ENCODE assay signal across 8 mouse cellular contexts in genomic region chr8:74994540-74994939, GRCm38 (mm10). TPM values are rescaled to one million over a fixed set of nuclear protein-coding genes. Genes with fewer than 3 reads are reported as not detected.
DNase-seq lines count a peak whose midpoint lies in the region; ATAC-seq and TF ChIP-seq lines count a peak whose summit lies in the region.

No protein-coding gene starts in this region.

- peak overlapping the region; percentile 66 for H3K4me2 ChIP-seq in hindbrain, embryonic 13.5 days
- peak overlapping the region; percentile 72 for H3K4me2 ChIP-seq in liver, postnatal 0 days (ENCODE audit: low read depth, low read length)
- peak overlapping the region; percentile 73 for H3K4me2 ChIP-seq in stomach, postnatal 0 days (replicated peaks; ENCODE audit: low read depth)

- WGBS in hindbrain, embryonic 13.5 days: 6% methylated on average over 7 of the region's 7 CpGs
- 5% methylated on average over 7 of the region's 7 CpGs for WGBS in liver, postnatal 0 days (ENCODE audit: insufficient replicate concordance)
- WGBS in stomach, postnatal 0 days: 3% methylated on average over 7 of the region's 7 CpGs

- H3K27me3 ChIP-seq in megakaryocyte, embryonic 14.5 days (replicated peaks): peaks cover 5% of the 10 kb centered on the region
- H3K27me3 ChIP-seq in hindbrain, embryonic 13.5 days: 0 out of 2 replicates have a peak, but pooled peaks cover 5% of the 10 kb centered on the region
- no peaks in the 10 kb centered on the region for H3K27me3 ChIP-seq in liver, postnatal 0 days (ENCODE audit: insufficient read depth, low read length)
- H3K27me3 ChIP-seq in stomach, postnatal 0 days (ENCODE audit: control insufficient read depth, insufficient read depth, low read length): no peaks in the 10 kb centered on the region

- TF ChIP-seq CTCF in liver, postnatal 0 days (IDR thresholded peaks at IDR 0.05; ENCODE audit: low read depth): no peak
- TF ChIP-seq CTCF in stomach, postnatal 0 days (IDR thresholded peaks at IDR 0.05; ENCODE audit: low read depth): no peak

- H3K9me3 ChIP-seq in megakaryocyte, embryonic 14.5 days: no peaks in the 10 kb centered on the region
- H3K9me3 ChIP-seq in hindbrain, embryonic 13.5 days: no peaks in the 10 kb centered on the region
- H3K9me3 ChIP-seq in liver, postnatal 0 days (ENCODE audit: low read length): no peaks in the 10 kb centered on the region
- no peaks in the 10 kb centered on the region for H3K9me3 ChIP-seq in stomach, postnatal 0 days (ENCODE audit: control insufficient read depth, low read length)

- peak overlapping the region; percentile 96 for H3K9ac ChIP-seq in hindbrain, embryonic 13.5 days
- peak overlapping the region; percentile 97 for H3K9ac ChIP-seq in liver, postnatal 0 days (replicated peaks)
- no peak overlapping the region for H3K9ac ChIP-seq in stomach, postnatal 0 days (ENCODE audit: low read length)

- no peak for TF ChIP-seq EP300 in liver, postnatal 0 days (IDR thresholded peaks at IDR 0.05; ENCODE audit: low read depth)
- TF ChIP-seq EP300 in stomach, postnatal 0 days (optimal IDR thresholded peaks at IDR 0.05): no peak

- peak overlapping the region; percentile 97; the same call in 1 of the 2 replicates for H3K27ac ChIP-seq in hindbrain, embryonic 13.5 days
- no peak overlapping the region for H3K27ac ChIP-seq in liver, postnatal 0 days (ENCODE audit: low read depth)
- no peak overlapping the region for H3K27ac ChIP-seq in stomach, postnatal 0 days (replicated peaks)

- peaks cover 11% of the 10 kb centered on the region for H3K4me1 ChIP-seq in megakaryocyte, embryonic 14.5 days
- H3K4me1 ChIP-seq in hindbrain, embryonic 13.5 days (replicated peaks): peaks cover 12% of the 10 kb centered on the region
- peaks cover 8% of the 10 kb centered on the region for H3K4me1 ChIP-seq in liver, postnatal 0 days (ENCODE audit: insufficient read depth)
- no peaks in the 10 kb centered on the region for H3K4me1 ChIP-seq in stomach, postnatal 0 days (replicated peaks; ENCODE audit: control insufficient read depth, insufficient read depth)

- H3K4me3 ChIP-seq in megakaryocyte, embryonic 14.5 days (replicated peaks): peak overlapping the region; percentile 94
- peak overlapping the region; percentile 86 for H3K4me3 ChIP-seq in hindbrain, embryonic 13.5 days
- peak overlapping the region; percentile 83 for H3K4me3 ChIP-seq in liver, postnatal 0 days (ENCODE audit: low read depth, low read length)
- peak overlapping the region; percentile 91 for H3K4me3 ChIP-seq in stomach, postnatal 0 days (ENCODE audit: low read depth, low read length)

- no peak for ATAC-seq in megakaryocyte, adult 5-6 weeks (ENCODE audit: poor library complexity, severe bottlenecking)
- no peak for ATAC-seq in hindbrain, embryonic 13.5 days (ENCODE audit: low FRiP score)
- ATAC-seq in liver, postnatal 0 days: no peak
- ATAC-seq in stomach, postnatal 0 days (ENCODE audit: low FRiP score, low TSS enrichment): no peak
- ATAC-seq in frontal cortex, adult (ENCODE audit: low TSS enrichment): no peak

- peak; percentile 53 for DNase-seq in embryo, embryonic 10 days (ENCODE audit: low spot score)
- DNase-seq in liver, postnatal 0 days: no peak
- peak; percentile 17 for DNase-seq in stomach, postnatal 0 days (ENCODE audit: low spot score)
- DNase-seq in right cerebral cortex, adult 2 months (ENCODE audit: low spot score in 2 of 2): no peak

- peaks cover 19% of the 10 kb centered on the region for H3K36me3 ChIP-seq in megakaryocyte, embryonic 14.5 days (replicated peaks; ENCODE audit: low read length)
- H3K36me3 ChIP-seq in hindbrain, embryonic 13.5 days: peaks cover 11% of the 10 kb centered on the region
- peaks cover 10% of the 10 kb centered on the region for H3K36me3 ChIP-seq in liver, postnatal 0 days (replicated peaks; ENCODE audit: insufficient read depth, low read length)
- peaks cover 3% of the 10 kb centered on the region; the same call in 1 of the 2 replicates for H3K36me3 ChIP-seq in stomach, postnatal 0 days (ENCODE audit: control insufficient read depth, insufficient read depth, low read length)

RNA-seq across cellular contexts. Expression of gene Hmgxb4, which starts 1.4 kb away (rescaled TPM):
- 2.9 and 7.8 TPM in 2 replicates for polyA plus RNA-seq in megakaryocyte, embryonic 14.5 days (2012; ENCODE audit: insufficient read depth, low replicate concordance)
- total RNA-seq in megakaryocyte, adult 5-6 weeks (2015): 24.4 and 28.4 TPM in 2 replicates
- 77.8 and 95.8 TPM in 2 replicates for total RNA-seq in megakaryocyte, adult 5-6 weeks (2017)
- 40.7 and 42.0 TPM in 2 replicates for polyA plus RNA-seq in hindbrain, embryonic 13.5 days (2015; fragmentation: Nextera tagmentation; extraction: Ambion mirVana)
- polyA plus RNA-seq in liver, postnatal 0 days (2015; fragmentation: Nextera tagmentation; extraction: Ambion mirVana): 5.5 and 6.6 TPM in 2 replicates
- polyA plus RNA-seq in stomach, postnatal 0 days (2015; fragmentation: Nextera tagmentation; extraction: Ambion mirVana): 9.9 and 11.4 TPM in 2 replicates

RNA-seq across cellular contexts. Expression of gene Tom1, which starts 39.0 kb away (rescaled TPM):
- 36.8 and 115 TPM in 2 replicates for polyA plus RNA-seq in megakaryocyte, embryonic 14.5 days (2012; ENCODE audit: insufficient read depth, low replicate concordance)
- 53.1 and 60.1 TPM in 2 replicates for total RNA-seq in megakaryocyte, adult 5-6 weeks (2015)
- total RNA-seq in megakaryocyte, adult 5-6 weeks (2017): 46.6 and 60.7 TPM in 2 replicates
- 27.3 and 30.1 TPM in 2 replicates for polyA plus RNA-seq in hindbrain, embryonic 13.5 days (2015; fragmentation: Nextera tagmentation; extraction: Ambion mirVana)
- 16.6 and 17.9 TPM in 2 replicates for polyA plus RNA-seq in liver, postnatal 0 days (2015; fragmentation: Nextera tagmentation; extraction: Ambion mirVana)
- polyA plus RNA-seq in stomach, postnatal 0 days (2015; fragmentation: Nextera tagmentation; extraction: Ambion mirVana): 39.2 and 45.6 TPM in 2 replicates

Comparison
In these comparisons a context has a peak if more than half of its experiments do, and no peak if none do; other contexts are left out.
1. DNase-seq: peak in embryo, embryonic 10 days (single experiment) and stomach, postnatal 0 days (single experiment); none in liver, postnatal 0 days (single experiment) and right cerebral cortex, adult 2 months (0 of 2).
2. Peak in every context shown above with its lines, with median percentiles within 50 percentile points of each other: H3K4me3 ChIP-seq and H3K4me2 ChIP-seq.